Comparison of ENCODE assay signal across 8 mouse cellular contexts in the genomic region with DNA sequence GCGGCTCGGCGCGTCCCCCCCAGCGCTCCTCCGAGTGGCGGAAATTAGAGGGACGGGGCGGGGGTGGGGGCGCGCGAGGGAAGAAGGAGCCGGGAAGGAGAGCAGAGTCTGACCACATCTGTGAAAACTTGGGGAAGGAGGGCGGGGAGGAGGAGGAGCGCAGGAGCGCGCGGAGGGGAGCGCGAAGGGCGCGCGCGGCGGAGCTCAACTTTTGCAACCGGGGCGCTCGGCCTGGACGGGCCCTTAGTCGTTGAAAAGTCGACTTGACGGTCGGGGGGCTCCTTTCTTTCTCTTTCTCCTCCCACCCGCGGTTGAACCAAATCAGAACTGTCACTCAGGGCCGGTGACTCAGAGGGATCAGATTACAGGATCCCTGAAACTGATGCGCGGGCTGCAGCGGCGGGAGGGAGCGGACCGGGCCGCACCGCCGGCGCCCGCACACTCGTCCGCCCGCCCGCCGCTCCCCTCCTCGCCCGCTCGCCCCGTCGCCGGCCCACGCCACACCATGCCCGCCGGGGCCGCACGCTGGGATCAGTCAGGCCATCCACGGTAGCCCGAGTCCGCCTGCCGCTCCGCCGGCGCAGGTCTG. TPM values are rescaled to one million over a fixed set of nuclear protein-coding genes. Genes with fewer than 3 reads are reported as not detected.
DNase-seq lines count a peak whose midpoint lies in the region; ATAC-seq and TF ChIP-seq lines count a peak whose summit lies in the region.

No protein-coding gene starts in this region.

- peak overlapping the region; percentile 40; the same call in 1 of the 2 replicates for H3K27ac ChIP-seq in left cerebral cortex, adult 2 months
- H3K27ac ChIP-seq in kidney, adult 2 months (ENCODE audit: insufficient read depth, low read depth, low read length): no peak overlapping the region
- H3K27ac ChIP-seq in lung, embryonic 15.5 days: peak overlapping the region; percentile 99

- H3K36me3 ChIP-seq in kidney, adult 2 months (ENCODE audit: control insufficient read depth, insufficient read depth, low read length): no peaks in the 10 kb centered on the region
- H3K36me3 ChIP-seq in lung, embryonic 15.5 days: no peaks in the 10 kb centered on the region

- H3K9me3 ChIP-seq in lung, embryonic 15.5 days: no peaks in the 10 kb centered on the region

- H3K4me2 ChIP-seq in lung, embryonic 15.5 days: peak overlapping the region; percentile 75

- no peaks in the 10 kb centered on the region for H3K4me1 ChIP-seq in kidney, adult 2 months (ENCODE audit: control insufficient read depth, insufficient read depth, low read length)
- peaks cover 39% of the 10 kb centered on the region for H3K4me1 ChIP-seq in lung, embryonic 15.5 days

- TF ChIP-seq CTCF in left cerebral cortex, adult 2 months (IDR thresholded peaks at IDR 0.05): no peak
- no peak for TF ChIP-seq CTCF in kidney, adult 2 months (conservative IDR thresholded peaks at IDR 0.05; ENCODE audit: insufficient read depth, insufficient read length, low read depth, low read length)

- no peak for TF ChIP-seq POLR2A in kidney, adult 2 months (IDR thresholded peaks at IDR 0.05; ENCODE audit: low read depth, low read length)

- peaks cover 1% of the 10 kb centered on the region; the same call in 1 of the 2 replicates for H3K27me3 ChIP-seq in kidney, adult 2 months (replicated peaks; ENCODE audit: control insufficient read depth, insufficient read depth, low read length)
- H3K27me3 ChIP-seq in lung, embryonic 15.5 days: no peaks in the 10 kb centered on the region

- intact Hi-C loops in left cerebral cortex, adult 2 months (cut with DNase I): no loop called here

- peak; percentile 14 to 21 for DNase-seq in left cerebral cortex, adult 2 months (ENCODE audit: extremely low spot score in 1 of 2, low spot score in 2 of 2)
- no peak for DNase-seq in left cerebral cortex, adult 8-10 months (ENCODE audit: low spot score in 2 of 2)
- DNase-seq in embryo, embryonic 10.5 days (ENCODE audit: low spot score): peak; percentile 89
- peak; percentile 97 for DNase-seq in heart, adult 11 months
- DNase-seq in kidney, adult 2 months: peak; percentile 25
- peak; percentile 87 for DNase-seq in retina, postnatal 1 day
- no peak for DNase-seq in spleen, postnatal 10 days (ENCODE audit: low spot score in 2 of 2)

- ATAC-seq in lung, embryonic 15.5 days (ENCODE audit: borderline replicate concordance, extremely low read depth, low FRiP score, low TSS enrichment): peak; percentile 83

- peak overlapping the region; percentile 93 for H3K9ac ChIP-seq in lung, embryonic 15.5 days

- peak overlapping the region; percentile 55 for H3K4me3 ChIP-seq in left cerebral cortex, adult 2 months
- peak overlapping the region; percentile 61 for H3K4me3 ChIP-seq in kidney, adult 2 months (ENCODE audit: insufficient read depth, low read depth, low read length)
- peak overlapping the region; percentile 90 for H3K4me3 ChIP-seq in lung, embryonic 15.5 days

- WGBS in kidney, adult 2 months: under 1% methylated on average over 60 of the region's 70 CpGs
- WGBS in lung, embryonic 15.5 days: under 1% methylated on average over 39 of the region's 70 CpGs

RNA-seq across cellular contexts. Expression of gene Gli3, which starts 0.6 kb away (rescaled TPM):
- 10 to 100 TPM in 1 of 2 experiments, 1 to 10 TPM in 1; 9.9 to 10.0 TPM for total RNA-seq in left cerebral cortex, adult 2 months (2021)
- total RNA-seq in left cerebral cortex, adult 8-10 months (2022): 10 to 100 TPM in 3 of 4 experiments, 1 to 10 TPM in 1; 9.1 to 11.9 (median 11.7) TPM
- 0.58 and 0.99 TPM in 2 replicates for polyA plus RNA-seq in kidney, adult 2 months (2012; rRNA removed)
- polyA plus RNA-seq in lung, embryonic 15.5 days (2015; fragmentation: Nextera tagmentation; extraction: Ambion mirVana): 18.8 and 19.0 TPM in 2 replicates

Comparison
In these comparisons a context has a peak if more than half of its experiments do, and no peak if none do; other contexts are left out.
1. DNase-seq: peak in left cerebral cortex, adult 2 months (2 of 2), embryo, embryonic 10.5 days (single experiment), heart, adult 11 months (single experiment), kidney, adult 2 months (single experiment) and retina, postnatal 1 day (single experiment); none in left cerebral cortex, adult 8-10 months (0 of 2) and spleen, postnatal 10 days (0 of 2).
2. Peak in every context shown above with its lines, with median percentiles within 50 percentile points of each other: H3K4me3 ChIP-seq.